Mouse (Mus musculus) thymus, postnatal 14 days (tissue): ENCODE results near the gene Sec11a.

Experiments used
- DNase-seq: peaks from one replicate; pipeline ENCODE4 v3.0.0; 2021

The Sec11a gene

DNA sequence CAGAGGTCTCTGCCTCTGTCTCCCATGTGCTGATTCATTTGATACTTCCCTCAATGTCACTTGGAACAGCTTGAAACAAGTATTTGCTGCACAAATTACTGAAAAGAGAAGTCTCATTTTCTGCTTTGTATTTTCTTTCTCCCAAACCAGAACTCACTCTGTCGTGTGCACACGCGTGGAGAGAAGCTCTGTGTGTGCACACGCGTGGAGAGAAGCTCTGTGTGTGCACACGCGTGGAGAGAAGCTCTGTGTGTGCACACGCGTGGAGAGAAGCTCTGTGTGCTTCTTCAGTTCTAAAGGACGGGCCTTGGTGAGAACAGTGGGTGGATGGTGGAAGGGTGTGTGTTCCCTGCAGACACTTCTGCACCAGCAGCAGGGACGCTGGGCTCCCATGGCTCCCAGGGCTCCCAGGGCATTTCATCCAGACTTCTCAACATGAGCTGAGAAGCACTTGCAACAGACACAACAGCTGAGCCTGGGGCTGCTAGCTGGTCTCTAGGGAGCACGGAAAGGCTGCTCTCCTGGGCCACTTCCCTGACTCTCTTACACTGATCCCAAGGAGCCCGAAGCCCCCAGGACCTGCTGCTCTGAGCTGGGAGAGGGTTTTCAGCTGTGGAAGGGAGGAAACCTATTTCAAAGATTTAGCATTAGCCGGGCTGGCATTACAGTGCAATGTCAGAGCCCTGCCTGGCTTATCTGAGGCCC is 52.6 kb downstream of the Sec11a start:
- DNase-seq = no peak

DNA sequence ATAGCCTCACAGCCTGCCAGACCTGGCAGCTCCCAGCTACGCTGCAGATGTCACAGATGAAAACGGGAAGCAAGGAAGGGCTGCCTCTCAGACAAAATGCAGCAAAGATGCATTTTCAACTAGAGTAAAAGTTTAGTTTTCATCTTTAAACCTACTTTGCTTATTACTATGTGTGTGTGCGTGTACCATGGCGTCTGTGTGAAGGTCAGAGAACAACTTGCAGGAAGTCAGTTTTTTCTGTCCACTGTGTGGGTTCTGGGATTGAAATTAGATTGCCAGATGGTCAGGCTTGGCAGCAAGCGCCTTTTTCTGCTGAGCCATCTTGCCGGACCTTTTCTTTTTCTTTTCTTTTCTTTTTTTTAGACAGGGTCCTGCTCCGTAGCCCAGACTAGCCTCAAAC is 53.4 kb downstream of the Sec11a start:
- no peak for DNase-seq

DNA sequence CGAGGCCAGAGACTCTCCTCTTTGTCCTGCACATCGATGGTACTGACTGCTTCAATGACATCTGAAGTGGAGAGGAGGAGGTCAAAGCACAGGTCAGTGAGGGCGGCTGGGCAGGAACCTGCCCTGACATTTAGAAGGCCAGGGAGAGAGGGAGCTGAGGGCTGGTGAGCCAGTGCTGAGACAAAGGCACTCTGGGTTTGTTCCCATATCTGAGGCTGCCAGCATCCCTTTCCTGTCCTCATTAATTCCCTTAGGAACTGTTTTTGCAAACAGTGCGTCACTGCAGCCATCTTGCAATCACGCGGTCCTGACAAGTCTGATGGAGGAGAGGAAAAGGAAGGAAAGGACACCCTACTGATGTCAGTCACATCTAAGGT is 53.8 kb downstream of the Sec11a start:
- no peak for DNase-seq

DNA sequence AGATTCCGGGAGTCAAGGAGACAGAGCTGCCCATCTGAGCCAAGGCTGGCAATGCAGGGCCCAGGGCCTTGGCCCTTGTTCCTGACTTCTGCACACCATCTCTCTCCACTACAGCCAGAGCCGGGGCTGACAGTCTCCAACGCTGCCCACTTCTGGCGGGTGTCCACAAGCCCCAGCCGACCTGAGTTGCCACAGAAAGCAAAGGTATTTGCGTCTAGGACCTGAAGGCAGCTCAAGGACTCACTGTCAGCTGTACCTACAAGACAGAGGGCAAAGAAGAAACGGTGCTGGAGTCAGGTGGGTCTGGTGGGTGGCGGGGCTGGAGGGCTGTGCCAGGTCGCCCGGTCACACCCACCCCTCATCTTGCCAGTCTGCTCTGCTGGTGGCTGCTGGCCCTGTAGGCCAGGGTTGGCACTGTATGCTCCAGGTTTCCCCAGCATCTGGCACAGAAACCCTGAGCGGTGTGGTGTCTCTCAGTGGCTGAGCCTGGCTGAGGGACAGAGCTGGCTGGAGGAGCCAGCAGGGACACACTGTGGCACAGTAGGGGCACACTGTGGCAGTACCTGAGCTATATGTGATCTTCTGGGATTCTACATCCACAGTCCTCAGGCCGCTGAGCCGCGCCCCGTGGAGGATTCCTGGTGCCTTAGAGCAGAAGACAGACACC is 54.4 kb downstream of the Sec11a start:
- DNase-seq = no peak

DNA sequence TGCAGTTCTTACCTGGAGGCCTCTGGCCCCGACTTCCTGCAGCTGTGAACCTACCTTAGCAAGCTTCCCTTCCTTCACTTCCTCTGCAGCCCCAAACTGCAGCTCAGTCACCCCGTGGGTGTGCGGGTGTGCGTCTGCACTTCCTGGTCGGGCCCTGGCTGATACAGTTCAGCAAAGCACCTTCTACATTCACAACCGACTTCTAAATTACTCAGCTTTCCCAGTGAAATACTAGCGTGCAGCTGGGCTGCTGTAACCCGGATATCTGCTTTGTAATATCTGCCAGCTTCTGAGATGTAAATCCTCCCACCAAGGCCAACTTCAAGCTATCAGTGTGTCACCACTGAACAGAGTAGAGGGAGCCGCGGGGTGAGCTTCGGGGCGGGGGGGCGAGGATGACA is 57.7 kb downstream of the Sec11a start:
- DNase-seq = peak; percentile 90

DNA sequence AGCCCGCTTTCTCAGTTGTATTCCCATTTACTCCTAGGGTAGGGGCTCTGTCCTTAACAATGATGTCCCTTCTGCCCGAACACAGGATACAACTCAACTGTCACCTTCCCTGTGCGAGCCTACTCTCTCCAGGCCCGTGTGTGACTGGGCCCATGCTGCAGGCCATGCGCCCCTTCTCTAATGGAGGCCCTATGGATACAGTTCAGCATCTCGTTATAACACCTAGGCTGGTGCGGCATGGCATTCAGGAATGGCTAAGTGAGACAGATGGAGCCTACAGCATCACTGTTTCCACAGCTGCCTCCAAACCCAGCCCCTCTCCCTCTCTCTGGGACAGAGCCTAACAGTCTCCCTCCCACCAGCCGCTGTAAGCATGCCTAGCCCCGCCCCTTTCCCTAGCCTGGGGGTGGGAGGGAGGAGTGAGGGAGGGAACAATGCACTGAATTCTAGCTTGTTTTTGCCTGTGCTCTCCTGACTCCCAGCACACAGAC is 58.5 kb downstream of the Sec11a start:
- DNase-seq = peak; percentile 68

DNA sequence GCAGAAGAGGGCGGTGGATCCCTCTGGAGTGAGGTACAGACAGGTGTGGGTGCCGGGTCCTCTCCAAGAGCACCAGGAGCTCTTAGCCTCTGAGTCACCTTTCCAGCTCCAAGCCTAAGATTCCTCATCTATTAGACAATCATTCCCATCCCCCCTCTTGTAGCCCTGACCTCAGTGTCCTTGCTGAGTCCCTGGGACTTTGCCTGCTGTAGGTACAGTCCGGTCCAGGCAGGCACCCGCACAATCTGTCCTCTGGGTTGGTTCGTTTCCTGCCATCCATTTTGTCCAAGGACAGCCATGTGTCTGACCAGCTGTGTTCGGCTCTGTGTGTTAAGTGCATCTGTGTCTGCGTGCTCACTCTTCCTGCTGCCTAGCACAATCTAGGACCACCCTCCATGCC is 59.0 kb downstream of the Sec11a start:
- DNase-seq = peak; percentile 34

DNA sequence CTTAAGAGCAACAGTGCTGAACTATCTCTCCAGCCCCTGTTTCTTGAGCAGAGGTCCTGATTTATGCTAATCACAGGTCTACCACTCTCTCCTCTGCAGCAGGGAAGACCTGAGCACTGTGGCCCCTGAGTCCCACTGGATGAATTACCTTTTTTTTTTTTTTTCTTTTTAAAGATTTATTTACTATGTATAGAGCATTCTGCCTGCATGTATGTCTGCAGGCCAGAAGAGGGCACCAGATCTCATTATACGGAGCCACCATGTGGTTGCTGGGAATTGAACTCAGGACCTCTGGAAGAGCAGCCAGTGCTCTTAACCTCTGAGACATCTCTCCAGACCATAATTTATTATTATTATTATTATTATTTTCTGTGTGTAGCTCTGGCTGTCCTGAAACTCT is 61.9 kb downstream of the Sec11a start:
- DNase-seq = peak; percentile 54

DNA sequence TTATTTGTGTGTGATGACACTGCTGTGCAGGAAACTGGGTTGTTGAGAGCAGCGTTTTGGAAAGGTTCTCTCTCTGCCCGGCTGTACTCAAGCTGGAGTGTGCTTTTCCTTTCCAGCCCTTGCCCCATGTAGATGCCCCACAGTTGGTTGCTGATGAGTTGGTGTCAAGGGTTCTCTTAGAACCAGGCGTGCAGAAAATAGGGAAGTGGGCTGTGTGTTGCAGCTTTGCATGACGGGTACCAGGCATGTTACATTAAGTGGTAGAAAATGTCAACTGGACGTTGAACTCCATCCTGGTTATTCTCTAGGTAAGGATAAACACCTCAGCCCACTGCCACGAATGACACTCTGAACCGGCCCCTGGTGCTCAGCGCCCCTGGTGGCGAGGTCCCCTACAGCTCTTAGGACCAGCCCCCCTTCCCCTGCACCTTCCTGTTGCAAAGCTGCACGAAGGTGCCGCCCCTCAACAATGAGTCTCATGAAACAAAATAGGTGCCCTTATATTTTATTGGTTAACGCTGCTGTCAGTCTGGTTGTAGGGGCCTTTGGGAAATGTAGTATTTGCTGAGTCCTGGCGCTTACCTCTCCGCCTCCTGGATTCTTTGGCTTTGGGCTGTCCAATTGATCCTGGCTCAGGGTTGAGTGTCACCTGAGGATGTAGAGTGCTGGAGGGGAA is 64.6 kb downstream of the Sec11a start:
- peak; percentile 90 for DNase-seq

DNA sequence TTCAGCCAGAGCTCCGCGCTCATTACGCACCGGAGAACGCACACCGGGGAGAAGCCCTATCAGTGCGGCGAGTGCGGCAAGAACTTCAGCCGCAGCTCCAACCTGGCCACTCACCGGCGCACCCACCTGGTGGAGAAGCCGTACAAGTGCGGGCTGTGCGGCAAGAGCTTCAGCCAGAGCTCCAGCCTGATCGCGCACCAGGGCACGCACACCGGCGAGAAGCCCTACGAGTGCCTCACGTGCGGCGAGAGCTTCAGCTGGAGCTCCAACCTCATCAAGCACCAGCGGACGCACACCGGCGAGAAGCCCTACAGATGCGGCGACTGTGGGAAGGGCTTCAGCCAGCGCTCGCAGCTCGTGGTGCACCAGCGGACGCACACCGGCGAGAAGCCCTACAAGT is 71.9 kb downstream of the Sec11a start:
- DNase-seq = no peak

DNA sequence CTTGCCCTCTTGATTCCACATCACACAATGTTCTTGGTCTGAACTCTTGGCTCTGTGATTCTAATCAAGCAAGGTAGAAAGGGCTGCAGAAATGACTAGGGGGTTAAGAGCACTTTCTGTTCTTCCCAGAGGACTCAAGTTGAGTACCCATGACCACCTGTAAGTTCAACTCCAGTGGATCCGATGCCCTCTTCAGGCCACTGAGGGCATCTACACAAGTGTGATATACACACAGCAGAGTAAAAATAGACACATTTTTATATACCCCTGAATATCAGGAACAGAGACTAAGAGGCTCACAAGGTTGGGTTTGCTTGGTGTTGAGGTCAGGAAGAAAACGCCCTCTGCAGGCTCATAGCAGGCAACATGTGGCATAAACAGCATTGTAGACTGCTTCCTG is 73.9 kb downstream of the Sec11a start:
- no peak for DNase-seq

DNA sequence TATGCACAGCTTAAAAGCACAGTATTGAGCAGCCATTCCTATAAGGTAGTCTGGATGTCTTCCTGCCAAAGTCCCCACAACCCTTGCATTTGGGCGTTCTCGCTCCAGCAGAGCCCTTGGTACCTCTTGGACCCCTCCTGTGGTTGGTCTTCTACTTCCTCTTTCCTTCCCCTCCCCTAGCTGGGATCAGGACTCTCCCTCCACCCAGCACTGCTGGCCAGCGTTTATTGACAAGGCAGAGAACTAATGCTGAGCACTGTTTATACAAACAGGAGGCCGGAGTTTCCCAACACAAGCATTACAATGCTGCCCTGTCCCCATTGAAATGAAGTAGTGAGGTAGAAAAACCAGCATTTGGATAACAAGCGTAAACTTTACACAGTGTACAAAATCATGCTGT is 74.5 kb downstream of the Sec11a start:
- DNase-seq = no peak

DNA sequence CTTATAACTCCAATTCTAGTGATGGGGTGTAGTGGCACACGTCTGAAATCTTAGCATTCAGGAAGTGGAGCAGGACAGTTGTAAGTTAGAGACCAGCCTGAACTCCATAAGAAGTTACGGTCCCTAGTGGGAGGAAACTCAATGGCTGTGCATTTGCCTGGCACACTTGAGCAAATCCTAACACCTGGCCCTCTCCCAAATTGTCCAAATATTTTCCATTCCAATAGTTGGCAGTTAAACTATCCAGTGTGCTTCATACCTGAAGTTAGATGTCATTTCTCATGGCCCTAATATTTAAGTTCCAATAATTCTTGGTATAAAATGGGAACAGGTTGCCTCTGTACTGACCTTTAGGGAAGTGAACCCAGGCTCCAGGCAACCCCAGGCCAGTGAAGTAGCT is 78.9 kb downstream of the Sec11a start:
- DNase-seq = no peak

DNA sequence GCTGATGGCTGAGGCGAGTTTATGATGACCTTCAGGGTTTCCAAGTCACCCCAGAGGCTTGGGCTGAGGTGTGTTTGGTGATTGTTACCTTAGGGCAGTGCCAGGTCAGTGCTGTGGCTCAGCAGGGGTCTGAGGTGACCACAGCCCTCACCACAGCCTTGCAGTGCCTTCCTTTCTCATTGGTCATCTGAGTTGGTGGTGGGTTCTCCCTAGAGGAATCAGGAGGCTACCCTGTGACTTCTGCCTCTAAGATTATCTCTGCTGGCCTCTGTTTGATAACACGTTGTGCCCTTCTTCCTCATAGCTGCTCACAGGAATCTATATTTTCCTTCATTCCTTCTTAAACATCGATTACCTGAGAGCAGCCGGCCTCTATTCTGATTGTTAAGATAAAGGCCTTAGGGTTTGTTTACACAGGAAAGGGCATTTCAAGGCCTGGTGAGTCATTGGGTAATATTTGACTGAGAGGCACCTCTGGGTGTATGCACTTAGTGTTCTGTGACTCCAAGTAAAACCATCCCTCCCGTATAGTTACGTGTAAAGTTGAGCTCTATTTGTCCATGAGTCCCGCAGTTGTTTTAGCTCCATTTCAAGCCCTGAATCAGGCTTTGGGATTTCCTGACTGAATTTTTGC is 80.9 kb downstream of the Sec11a start:
- DNase-seq = no peak

DNA sequence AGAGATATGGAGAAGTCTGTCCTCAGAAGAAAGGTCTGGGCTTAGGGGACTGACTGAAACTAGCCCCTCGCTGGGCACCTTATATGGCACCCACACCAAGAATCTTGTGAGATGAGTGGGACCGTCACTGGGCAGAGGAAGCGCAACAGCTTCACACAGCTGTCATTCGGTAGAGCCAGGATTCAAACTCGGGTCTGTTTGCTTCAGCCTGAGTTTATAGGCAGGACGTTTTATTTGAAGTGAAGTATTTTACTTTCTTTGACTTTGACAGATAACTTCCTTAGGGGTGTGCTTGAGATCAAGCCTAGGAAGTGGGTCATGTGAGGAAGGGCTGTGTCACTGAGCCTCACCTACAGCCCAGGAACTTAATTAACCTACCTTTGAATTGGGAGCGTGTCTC is 82.1 kb downstream of the Sec11a start:
- peak; percentile 45 for DNase-seq

DNA sequence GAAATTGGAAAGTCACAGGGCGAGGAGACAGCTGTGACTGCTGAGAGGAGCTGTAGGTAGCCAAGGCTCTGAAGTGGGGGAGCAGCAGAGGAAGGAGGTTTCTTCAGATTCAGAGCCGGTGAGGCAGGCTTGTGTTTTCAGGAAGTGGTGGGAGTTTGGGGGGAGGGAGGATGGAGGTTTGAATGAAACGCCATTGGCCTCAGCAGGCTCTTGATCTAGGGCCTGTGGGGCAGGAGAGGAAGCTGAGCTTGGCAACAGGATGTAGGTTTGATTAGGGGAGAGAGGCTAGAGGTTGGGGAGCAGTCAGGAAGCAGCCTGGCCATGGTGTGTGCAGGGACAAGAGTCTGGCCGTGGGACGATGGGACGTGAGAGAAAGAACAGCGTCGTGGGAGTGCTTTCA is 82.7 kb downstream of the Sec11a start:
- DNase-seq = peak; percentile 88

DNA sequence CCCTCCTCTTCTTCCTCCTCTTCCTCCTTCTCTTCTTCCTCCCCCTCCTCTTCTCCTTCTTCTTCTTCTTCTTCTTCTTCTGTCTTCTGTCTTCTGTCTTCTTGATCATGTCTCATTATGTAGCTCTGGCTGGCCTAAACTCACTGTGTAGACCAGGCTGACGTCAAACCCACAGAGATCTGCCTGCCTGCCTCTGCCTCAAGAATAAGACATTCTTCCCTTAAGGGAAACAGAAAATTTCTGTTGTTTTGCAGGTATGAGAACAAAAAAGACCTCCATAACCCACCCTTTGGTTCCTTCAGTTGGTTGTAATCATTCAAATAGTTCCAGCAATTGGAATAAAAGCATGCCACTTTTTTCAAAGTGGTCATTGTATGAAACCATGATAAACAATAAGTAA is 83.4 kb downstream of the Sec11a start:
- DNase-seq = no peak

DNA sequence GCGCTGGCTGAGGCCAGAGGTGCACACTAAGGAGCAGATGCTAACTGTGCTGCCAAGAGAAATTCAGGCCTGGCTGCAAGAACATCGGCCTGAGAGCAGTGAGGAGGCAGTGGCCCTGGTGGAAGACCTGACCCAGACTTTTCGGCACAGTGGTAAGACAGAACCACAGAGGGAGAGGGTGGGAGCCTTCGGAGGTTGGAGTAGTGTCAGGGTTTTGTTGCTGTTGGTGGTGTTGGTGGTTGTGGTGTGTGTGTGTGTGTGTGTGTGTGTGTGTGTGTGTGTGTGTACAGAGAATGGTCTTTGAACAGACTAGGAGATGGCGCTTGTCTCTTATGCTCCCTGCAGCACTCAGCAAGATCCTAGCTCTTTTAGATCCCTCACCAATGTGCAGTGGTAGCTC is 84.1 kb downstream of the Sec11a start:
- no peak for DNase-seq

DNA sequence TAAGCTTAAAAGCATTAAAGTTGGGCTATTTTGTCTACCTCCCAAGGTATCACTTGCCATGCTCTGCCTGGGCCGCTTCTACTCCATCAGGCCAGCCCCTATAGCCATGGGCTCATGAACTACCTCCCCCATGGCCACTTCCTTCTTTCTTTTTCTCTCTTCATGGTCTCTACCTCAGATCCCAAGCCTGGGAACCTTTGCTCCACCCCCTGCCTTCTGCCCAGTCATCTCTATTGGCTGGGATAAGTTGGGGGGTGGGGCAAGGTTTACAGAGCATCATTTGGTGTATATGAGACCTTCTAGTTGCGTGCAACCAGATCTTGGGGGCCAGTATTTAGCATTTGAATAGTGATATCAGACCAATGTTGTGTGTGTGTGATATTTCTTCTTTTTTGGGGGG is 85.1 kb downstream of the Sec11a start:
- no peak for DNase-seq

DNA sequence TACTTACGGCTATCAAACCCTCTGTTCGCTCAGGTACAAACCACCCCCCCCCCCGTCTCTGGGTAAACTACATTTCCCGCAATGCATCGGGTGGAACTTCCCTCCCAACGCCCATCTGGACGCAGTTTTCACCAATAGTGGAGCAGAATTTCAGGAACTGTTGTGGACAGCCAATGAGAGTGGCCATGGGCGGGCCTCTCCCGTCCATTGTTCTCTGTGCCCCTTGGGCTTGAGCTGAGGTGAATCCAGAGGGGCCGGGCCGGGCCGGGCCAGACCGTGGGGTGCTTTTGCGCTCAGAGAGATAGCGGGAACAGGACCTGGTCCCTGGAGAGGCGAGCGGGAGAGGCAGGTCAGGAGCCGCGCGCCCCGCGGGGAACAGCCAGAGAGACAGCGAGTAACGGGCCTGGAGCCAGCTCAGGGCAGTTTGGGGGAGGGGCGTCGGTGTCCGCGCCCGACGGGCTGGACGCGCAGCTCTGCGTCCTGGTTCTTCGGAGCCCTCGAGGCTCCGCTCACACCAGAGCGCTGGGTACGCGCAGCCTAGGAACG is 86.8 kb downstream of the Sec11a start, which contains the start of gene Zscan2:
Gene Zscan2 (plus strand): TSS at position 192 of the 546 bp plus-strand sequence.
- peak; percentile 90 for DNase-seq

DNA sequence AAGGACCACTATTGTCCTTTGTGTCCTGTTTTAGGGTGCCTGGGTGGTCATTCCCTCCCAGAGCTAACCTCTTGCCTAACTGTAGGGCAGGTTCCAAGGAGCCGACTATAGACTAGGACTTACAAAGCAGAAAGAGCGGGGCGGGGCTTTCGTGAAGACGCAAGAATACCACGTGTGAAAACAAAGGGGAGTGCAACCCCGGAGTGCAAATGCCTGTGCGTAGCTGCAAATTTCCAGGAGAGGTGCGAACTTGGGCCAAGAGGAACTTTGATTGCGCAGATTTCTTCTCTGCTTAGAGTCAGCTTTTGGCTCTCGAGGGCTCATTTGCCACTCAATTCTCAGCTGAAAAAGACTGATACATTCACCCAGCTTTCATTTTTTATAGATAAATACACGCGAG is 87.4 kb downstream of the Sec11a start:
- DNase-seq = peak; percentile 84

DNA sequence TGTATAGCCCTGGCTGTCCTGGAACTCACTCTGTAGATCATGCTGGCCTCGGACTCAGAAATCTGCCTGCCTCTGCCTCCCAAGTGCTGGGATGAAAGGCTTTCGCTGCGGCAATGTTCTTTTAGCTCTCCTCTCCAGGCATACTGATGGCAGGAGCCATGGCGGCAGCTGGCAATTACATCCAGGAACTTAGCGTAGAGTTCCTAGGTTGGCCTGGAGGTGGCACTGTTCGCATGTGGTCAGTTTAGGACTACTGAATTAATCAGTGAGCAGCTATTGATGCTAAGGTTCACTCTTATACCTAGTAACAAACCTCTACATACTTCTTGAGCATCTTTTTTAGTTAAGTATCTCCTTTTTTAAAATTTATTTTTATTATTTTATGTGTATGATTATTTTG is 90.4 kb downstream of the Sec11a start:
- DNase-seq = peak; percentile 83

DNA sequence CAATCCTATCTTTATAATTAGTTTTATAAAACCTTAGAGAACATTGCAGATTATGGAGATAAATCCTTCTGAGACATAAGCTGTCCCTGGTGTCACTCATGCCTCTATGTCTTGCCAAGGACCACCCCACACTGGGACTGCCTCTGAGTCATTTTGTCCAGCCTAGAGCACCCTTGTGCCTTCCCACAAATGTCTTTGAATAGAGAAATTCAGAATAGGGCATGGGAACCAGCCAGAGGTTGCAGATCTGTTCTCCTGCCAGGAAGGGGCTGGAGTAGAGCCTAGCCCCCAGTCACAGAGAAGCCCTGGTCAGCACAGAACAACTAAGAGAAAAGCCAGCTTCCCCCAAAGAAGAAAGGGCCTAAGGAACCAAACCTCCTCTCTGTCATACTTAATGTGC is 92.3 kb downstream of the Sec11a start:
- no peak for DNase-seq
